Mouse (Mus musculus) telencephalon, adult 2 months (tissue): ENCODE results near the gene Mok.
A peak's percentile ranks its signal among the peaks of the same experiment; 100 is the strongest.

Experiments used
- DNase-seq: peaks from one replicate; pipeline ENCODE4 v3.0.0-alpha.2; 2011; ENCODE audit warnings: low read depth, low spot score

Gene Mok

GRCm38 (mm10) chr12:110808848-110809247 lies 31.9 kb downstream of the Mok start:
- no peak for DNase-seq

GRCm38 (mm10) chr12:110808430-110808829 lies 32.3 kb downstream of the Mok start:
- no peak for DNase-seq

- DNase-seq: no peak
Observed at GRCm38 (mm10) chr12:110806301-110806970, 34.3 kb downstream of the Mok start.

GRCm38 (mm10) chr12:110804261-110804660 lies 36.5 kb downstream of the Mok start:
- DNase-seq: no peak

GRCm38 (mm10) chr12:110802674-110803297 lies 38.0 kb downstream of the Mok start:
- no peak for DNase-seq

- DNase-seq: no peak
Observed at GRCm38 (mm10) chr12:110801876-110802464, 38.8 kb downstream of the Mok start.

- no peak for DNase-seq
Observed at GRCm38 (mm10) chr12:110799226-110799625, 41.5 kb downstream of the Mok start.

GRCm38 (mm10) chr12:110797842-110798431 lies 42.8 kb downstream of the Mok start:
- no peak for DNase-seq

GRCm38 (mm10) chr12:110797202-110797601 lies 43.5 kb downstream of the Mok start:
- DNase-seq: no peak

GRCm38 (mm10) chr12:110796748-110797147 lies 44.0 kb downstream of the Mok start:
- DNase-seq: no peak

- DNase-seq: no peak
Observed at GRCm38 (mm10) chr12:110795035-110795434, 45.7 kb downstream of the Mok start.

GRCm38 (mm10) chr12:110791026-110791425 lies 49.7 kb downstream of the Mok start:
- DNase-seq: no peak

GRCm38 (mm10) chr12:110790580-110790979 lies 50.2 kb downstream of the Mok start:
- no peak for DNase-seq

- DNase-seq: no peak
Observed at GRCm38 (mm10) chr12:110786243-110786642, 54.5 kb downstream of the Mok start.

GRCm38 (mm10) chr12:110784211-110784610 lies 56.5 kb downstream of the Mok start:
- no peak for DNase-seq

- no peak for DNase-seq
Observed at GRCm38 (mm10) chr12:110782278-110782677, 58.5 kb downstream of the Mok start.

GRCm38 (mm10) chr12:110781181-110781580 lies 59.6 kb downstream of the Mok start:
- peak; percentile 82 for DNase-seq

- DNase-seq: no peak
Observed at GRCm38 (mm10) chr12:110779296-110779695, 61.4 kb downstream of the Mok start.

GRCm38 (mm10) chr12:110777853-110778252 lies 62.9 kb downstream of the Mok start:
- DNase-seq: no peak

- DNase-seq: no peak
Observed at GRCm38 (mm10) chr12:110775628-110776426, 64.9 kb downstream of the Mok start.

GRCm38 (mm10) chr12:110771961-110772360 lies 68.8 kb downstream of the Mok start:
- no peak for DNase-seq
